Mouse (Mus musculus): ENCODE results near the gene Zfp36.

The Zfp36 gene

GRCm38 (mm10) chr7:28328260-28328659 lies 51.8 kb downstream of the Zfp36 start:
- DNase-seq = no peak
